Mouse (Mus musculus) kidney, postnatal 0 days (tissue): ENCODE results near the gene Noa1. TPM values are rescaled to one million over a fixed set of nuclear protein-coding genes. Genes with fewer than 3 reads are reported as not detected.

Source experiments
- ATAC-seq: fragments of 200-750 bp; cut with Nextera tagmentation; replicated peaks from 2 replicates; pipeline ENCODE4 v1.8.0; 2017; ENCODE audit warnings: low read depth, moderate number of reproducible peaks, moderate TSS enrichment, moderate library complexity; ENCODE audit not compliant: low FRiP score
- DNase-seq: peaks from one replicate; pipeline ENCODE4 v3.0.0-alpha.2; 2016; ENCODE audit warnings: low spot score
- H3K27ac ChIP-seq: fragments of 300-500 bp; sonication (generic); 2 replicates; pipeline ENCODE4 v1.5.1; 2014; ENCODE audit warnings: mild to moderate bottlenecking
- H3K27me3 ChIP-seq: fragments of 300-500 bp; sonication (generic); 2 replicates; pipeline ENCODE4 v1.6.1; 2014; ENCODE audit warnings: low read length, mixed read lengths; ENCODE audit not compliant: insufficient read depth
- H3K36me3 ChIP-seq: fragments of 300-500 bp; sonication (generic); 2 replicates; pipeline ENCODE4 v1.6.1; 2014; ENCODE audit warnings: low read length, mixed read lengths; ENCODE audit not compliant: insufficient read depth
- H3K4me1 ChIP-seq: fragments of 300-500 bp; sonication (generic); replicated peaks from 2 replicates; pipeline ENCODE4 v1.6.1; 2014; ENCODE audit warnings: antibody characterized with exemption, low read length, mixed read lengths; ENCODE audit not compliant: insufficient read depth
- H3K4me2 ChIP-seq: fragments of 300-500 bp; sonication (generic); 2 replicates; pipeline ENCODE4 v1.6.1; 2014; ENCODE audit warnings: mild to moderate bottlenecking, low read length, moderate library complexity, mixed read lengths
- H3K4me3 ChIP-seq: fragments of 300-500 bp; sonication (generic); replicated peaks from 2 replicates; pipeline ENCODE4 v1.5.1; 2014; ENCODE audit warnings: low read depth, low read length
- H3K9ac ChIP-seq: fragments of 300-500 bp; sonication (generic); 2 replicates; pipeline ENCODE4 v1.6.1; 2014; ENCODE audit warnings: low read depth, low read length
- H3K9me3 ChIP-seq: fragments of 300-500 bp; sonication (generic); replicated peaks from 2 replicates; pipeline ENCODE4 v1.6.1; 2016; ENCODE audit warnings: low read length, inconsistent platforms, mixed read lengths
- CTCF ChIP-seq: IDR thresholded peaks from 2 replicates; pipeline ENCODE4 v1.5.1; 2016; ENCODE audit warnings: antibody characterized with exemption, low read depth, mild to moderate bottlenecking, moderate library complexity
- WGBS: fragments of 180-500 bp; shearing (Covaris S2); extraction: QIAGEN DNeasy Blood & Tissue Kit; methylation state at CpG from one replicate; pipeline ENCODE4 v1.1.7; 2014; 5-methylcytosine and 5-hydroxymethylcytosine counted together
- polyA plus RNA-seq: library from polyadenylated mRNA; unstranded; fragments of >200 nt; fragmentation: Nextera tagmentation; extraction: Ambion mirVana; gene quantifications from 2 replicates; pipeline ENCODE4 v1.2.1, GENCODE M21; 2015

The Noa1 gene
- polyA plus RNA-seq, 1 experiment from 2014 or later: 27.0 TPM

DNA sequence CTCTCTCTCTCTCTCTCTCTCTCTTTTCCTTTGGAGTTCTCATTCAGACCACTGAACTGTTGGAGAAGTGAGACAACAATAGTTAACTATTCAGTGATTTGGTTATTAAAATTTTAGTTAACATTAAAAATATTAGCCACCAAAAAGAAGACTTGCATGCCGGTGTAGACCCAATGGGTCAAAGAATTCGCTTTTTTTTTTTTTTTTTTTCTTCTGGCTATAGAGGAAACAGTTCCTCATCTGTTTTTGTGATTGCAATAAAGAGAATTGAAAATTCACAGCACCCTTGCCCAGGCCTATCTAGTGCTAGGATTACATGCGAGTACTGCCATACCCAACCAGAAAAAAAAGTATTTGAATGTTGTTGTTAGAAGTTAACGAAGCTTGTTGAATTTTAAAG, 42.4 kb downstream of the Noa1 start:
- WGBS: 59% methylated on average over 4 of the region's 4 CpGs

DNA sequence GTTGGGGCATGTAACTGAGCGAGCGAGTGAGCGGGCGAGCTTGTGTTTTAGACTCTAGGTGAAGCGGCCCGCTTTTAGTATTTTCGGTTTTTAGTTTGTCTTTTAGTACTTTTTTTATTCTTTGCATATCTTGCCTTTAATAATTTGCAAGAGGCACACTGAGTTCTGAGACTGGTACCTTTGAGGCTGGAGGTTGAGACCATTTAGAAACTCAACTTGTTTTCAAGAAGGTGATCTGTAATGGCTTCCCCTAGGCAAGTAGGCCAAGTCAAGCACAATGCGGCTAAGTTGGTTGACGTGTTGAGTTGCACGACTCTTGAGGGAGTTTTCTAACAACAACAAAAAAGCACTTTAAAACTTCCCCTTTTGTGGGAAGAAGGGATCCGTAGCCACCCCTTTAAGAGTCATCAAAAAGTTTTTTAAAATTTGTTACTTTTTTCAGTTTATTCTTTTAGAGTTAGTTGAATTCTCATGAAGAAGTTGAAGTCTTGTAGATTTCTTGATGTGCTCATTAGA, 42.9 kb downstream of the Noa1 start:
- Histone ChIP-seq H3K9me3 (no peaks in the 10 kb centered on the region), H3K9ac (peak overlapping the region; percentile 98), H3K4me3 (peak overlapping the region; percentile 94), H3K4me1 (0 out of 2 replicates have a peak, but pooled peaks cover 4% of the 10 kb centered on the region), H3K27ac (peak overlapping the region; percentile 99), H3K36me3 (peaks cover 17% of the 10 kb centered on the region), H3K27me3 (no peaks in the 10 kb centered on the region), H3K4me2 (peak overlapping the region; percentile 77)
- ATAC-seq: no peak
- under 1% methylated on average over 11 of the region's 11 CpGs for WGBS
- peak; percentile 56 for DNase-seq
- TF ChIP-seq CTCF: no peak

More for the DNA sequence above, 42.4 kb downstream of the Noa1 start:
- no peak overlapping the region for H3K9ac ChIP-seq
- H3K27ac ChIP-seq: 0 out of 2 replicates have a peak overlapping the region, but pooled peaks have one; percentile 99
- 0 out of 2 replicates have a peak, but pooled peaks cover 4% of the 10 kb centered on the region for H3K4me1 ChIP-seq
- DNase-seq: no peak
- no peak for ATAC-seq
- peak overlapping the region; percentile 77 for H3K4me2 ChIP-seq
- no peaks in the 10 kb centered on the region for H3K9me3 ChIP-seq
- H3K27me3 ChIP-seq: no peaks in the 10 kb centered on the region
- peaks cover 17% of the 10 kb centered on the region for H3K36me3 ChIP-seq
- TF ChIP-seq CTCF: no peak
- peak overlapping the region; percentile 94 for H3K4me3 ChIP-seq

DNA sequence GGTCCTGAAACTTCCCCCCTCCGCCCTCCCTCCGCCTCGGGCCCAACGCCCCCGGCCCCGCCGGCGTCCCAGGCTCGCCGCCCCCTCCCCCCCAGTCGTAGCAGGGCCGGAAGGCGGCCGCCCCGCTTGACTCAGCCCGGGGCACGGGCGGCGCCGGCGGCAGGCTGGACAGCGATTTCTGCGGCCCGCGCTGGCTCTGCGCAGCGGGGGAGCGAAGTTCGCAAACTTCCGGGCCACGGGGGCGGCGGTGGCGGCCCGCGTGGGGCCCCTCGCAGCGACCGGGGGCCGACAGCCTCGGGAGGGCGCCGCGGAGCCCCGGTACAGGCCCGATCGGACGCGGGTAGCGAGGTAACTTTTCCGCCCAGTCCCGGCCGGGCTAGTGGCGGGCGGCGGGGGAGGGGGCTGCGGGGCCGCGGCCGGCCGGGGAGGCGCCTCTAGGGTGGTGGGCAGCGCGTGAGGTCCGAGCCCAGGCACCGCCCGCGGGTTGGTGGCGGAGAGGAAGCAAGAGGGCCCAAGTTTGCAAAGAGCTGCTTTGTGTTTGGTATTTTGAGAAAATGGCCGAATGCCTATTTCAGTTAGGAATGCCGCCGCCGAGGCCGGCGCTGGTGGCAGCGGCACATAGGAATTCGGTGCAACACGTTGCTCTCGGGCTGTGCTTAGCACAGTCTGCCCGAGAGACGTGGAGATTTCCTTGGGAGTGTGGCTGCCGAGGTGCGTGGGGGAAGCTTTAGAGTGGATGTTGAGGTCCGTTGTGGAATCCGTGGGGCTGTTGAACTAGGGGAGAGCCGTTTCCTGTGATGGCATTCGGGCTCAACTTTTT, 43.6 kb downstream of the Noa1 start:
- H3K4me1 ChIP-seq: 0 out of 2 replicates have a peak, but pooled peaks cover 4% of the 10 kb centered on the region
- peak overlapping the region; percentile 99 for H3K27ac ChIP-seq
- peak overlapping the region; percentile 77 for H3K4me2 ChIP-seq
- peaks cover 17% of the 10 kb centered on the region for H3K36me3 ChIP-seq
- no peaks in the 10 kb centered on the region for H3K9me3 ChIP-seq
- peak overlapping the region; percentile 98 for H3K9ac ChIP-seq
- H3K27me3 ChIP-seq: no peaks in the 10 kb centered on the region
- peak; percentile 70 for ATAC-seq
- peak; percentile 64 for DNase-seq
- under 1% methylated on average over 79 of the region's 87 CpGs for WGBS
- TF ChIP-seq CTCF: no peak
- H3K4me3 ChIP-seq: peak overlapping the region; percentile 94

DNA sequence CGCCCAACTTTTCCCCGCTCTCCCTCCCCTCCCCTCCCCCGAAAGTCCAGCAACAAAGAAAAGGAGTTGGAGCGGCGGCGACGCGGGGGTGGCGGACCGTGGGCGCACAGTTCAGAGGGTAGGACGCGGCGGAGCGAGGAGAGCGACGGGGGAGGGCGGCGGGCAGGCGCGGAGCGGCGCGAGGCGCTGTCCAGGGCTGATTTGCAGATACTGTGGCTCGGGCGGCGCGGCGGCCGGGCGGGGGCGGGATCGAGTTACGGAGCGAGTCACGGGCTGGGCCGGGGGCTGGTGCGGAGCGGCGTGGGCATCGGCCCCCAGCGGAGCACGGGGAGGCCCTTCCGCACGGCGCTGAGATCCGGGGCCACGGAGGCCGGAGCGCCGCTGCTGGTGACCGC, 44.2 kb downstream of the Noa1 start:
- 0 out of 2 replicates have a peak, but pooled peaks cover 4% of the 10 kb centered on the region for H3K4me1 ChIP-seq
- DNase-seq: peak; percentile 87
- H3K27ac ChIP-seq: peak overlapping the region; percentile 99
- H3K9ac ChIP-seq: peak overlapping the region; percentile 98
- H3K36me3 ChIP-seq: peaks cover 14% of the 10 kb centered on the region
- peak; percentile 95 for ATAC-seq
- TF ChIP-seq CTCF: no peak
- 0% methylated on average over 48 of the region's 53 CpGs for WGBS
- peak overlapping the region; percentile 77 for H3K4me2 ChIP-seq
- H3K4me3 ChIP-seq: peak overlapping the region; percentile 94
- H3K27me3 ChIP-seq: no peaks in the 10 kb centered on the region
- no peaks in the 10 kb centered on the region for H3K9me3 ChIP-seq

DNA sequence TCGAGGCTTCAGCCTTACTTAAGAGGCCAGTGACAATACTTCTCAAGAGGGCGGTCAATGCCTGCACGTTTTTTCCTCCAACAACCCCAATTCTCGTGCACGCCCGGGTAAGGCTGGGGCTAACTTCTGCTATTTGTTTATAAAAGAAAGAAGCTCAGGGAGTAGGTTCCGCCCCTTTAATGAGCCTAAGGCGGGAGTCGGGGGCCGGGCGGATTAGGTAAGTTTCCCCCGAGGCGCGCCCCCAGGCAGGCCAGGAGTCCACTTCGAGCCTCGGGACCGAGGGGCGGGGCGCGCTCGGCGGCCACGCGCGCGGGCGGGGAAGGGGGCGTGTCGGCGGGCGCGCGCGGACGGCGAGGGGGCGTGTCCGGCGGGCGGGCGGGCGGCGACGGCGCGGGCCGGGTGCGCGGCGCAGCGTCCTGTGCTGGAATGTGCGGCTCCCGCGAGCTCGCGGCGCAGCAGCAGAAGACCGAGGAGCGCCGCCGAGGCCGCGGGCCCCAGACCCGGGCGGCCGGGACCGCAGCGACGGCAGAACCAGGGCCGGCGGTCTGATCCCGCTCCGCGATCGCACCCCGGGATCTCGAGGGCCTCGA, 44.7 kb downstream of the Noa1 start, which contains the start of gene Rest:
Gene Rest, plus strand, starts transcription at position 411 of the 590 bp plus-strand sequence.
- no peak for TF ChIP-seq CTCF
- Histone ChIP-seq H3K4me2 (peak within 1 kb of the TSS; percentile 77), H3K4me1 (0 out of 2 replicates have a peak, but pooled peaks cover 4% of the 10 kb centered on the region), H3K9me3 (no peaks in the 10 kb centered on the region), H3K36me3 (peaks cover 13% of the 10 kb centered on the region), H3K4me3 (peak within 1 kb of the TSS; percentile 94), H3K27me3 (no peaks in the 10 kb centered on the region), H3K27ac (peak within 1 kb of the TSS; percentile 99), H3K9ac (peak within 1 kb of the TSS; percentile 98)
- DNase-seq: peak; percentile 86
- peak; percentile 87 for ATAC-seq
- WGBS: under 1% methylated on average over 38 of the region's 78 CpGs

DNA sequence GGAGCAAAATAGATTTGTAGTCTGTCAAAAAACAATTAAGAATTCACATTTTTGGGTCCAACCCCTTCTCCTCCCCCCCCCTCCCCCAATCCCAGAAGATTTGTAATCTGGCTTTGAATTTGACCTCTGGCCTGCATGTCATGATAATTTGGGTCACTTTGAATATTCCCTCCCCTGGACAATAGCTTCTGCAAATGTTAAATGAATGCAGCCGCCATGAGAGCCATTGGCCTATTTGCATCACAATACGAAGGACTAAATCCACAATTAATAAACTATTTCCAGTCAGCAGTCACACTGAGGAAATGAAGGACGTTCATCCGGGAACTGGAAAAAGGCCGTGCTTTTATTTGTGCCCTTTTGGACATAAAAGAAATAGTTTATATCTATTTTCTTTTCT, 47.8 kb downstream of the Noa1 start:
- Histone ChIP-seq H3K9me3 (no peaks in the 10 kb centered on the region), H3K27me3 (no peaks in the 10 kb centered on the region), H3K27ac (no peak overlapping the region), H3K4me2 (no peak overlapping the region), H3K4me3 (no peak overlapping the region), H3K9ac (no peak overlapping the region), H3K4me1 (no peaks in the 10 kb centered on the region), H3K36me3 (no peaks in the 10 kb centered on the region)
- TF ChIP-seq CTCF: no peak
- no peak for ATAC-seq
- DNase-seq: no peak
- 87% methylated on average over 5 of the region's 5 CpGs for WGBS
